Mouse (Mus musculus): ENCODE results near the gene Clrn2. TPM values are rescaled to one million over a fixed set of nuclear protein-coding genes. Genes with fewer than 3 reads are reported as not detected.

Gene Clrn2
- total and polyA plus RNA-seq, 2 experiments: not detected

GRCm38 (mm10) chr5:45444130-45444832, 9.3 kb upstream of the Clrn2 start:
- Histone ChIP-seq H3K27ac (replicated peaks; ENCODE audit: insufficient read depth, low read depth, low read length) (peak overlapping the region; percentile 79), H3K9ac (ENCODE audit: low read depth, low read length) (0 out of 2 replicates have a peak overlapping the region, but pooled peaks have one; percentile 1), H3K4me3 (ENCODE audit: insufficient read depth, low read depth, low read length) (no peak overlapping the region), H3K4me1 (ENCODE audit: control insufficient read depth, insufficient read depth, low read length) (peaks cover 43% of the 10 kb centered on the region), H3K36me3 (ENCODE audit: control insufficient read depth, insufficient read depth, low read length) (peaks cover 30% of the 10 kb centered on the region), H3K79me2 (ENCODE audit: control insufficient read depth, insufficient read depth, low read length) (peaks cover 21% of the 10 kb centered on the region; the same call in 1 of the 2 replicates), H3K27me3 (ENCODE audit: control insufficient read depth, insufficient read depth, low read length) (no peaks in the 10 kb centered on the region)
- DNase-seq (ENCODE audit: extremely low read depth, low read depth, low spot score): peak; percentile 96
- no peak for TF ChIP-seq CTCF (IDR thresholded peaks at IDR 0.05; ENCODE audit: low read depth, low read length)
- TF ChIP-seq POLR2A (IDR thresholded peaks at IDR 0.05; ENCODE audit: extremely low read depth, insufficient read depth, low read length): no peak
- WGBS: 23% methylated on average over 8 of the region's 8 CpGs

GRCm38 (mm10) chr5:45448676-45449075, 4.9 kb upstream of the Clrn2 start:
- 22% methylated on average over 5 of the region's 5 CpGs for WGBS
- no peaks in the 10 kb centered on the region for H3K27me3 ChIP-seq (ENCODE audit: control insufficient read depth, insufficient read depth, low read length)
- TF ChIP-seq CTCF (IDR thresholded peaks at IDR 0.05; ENCODE audit: low read depth, low read length): no peak
- TF ChIP-seq POLR2A (IDR thresholded peaks at IDR 0.05; ENCODE audit: extremely low read depth, insufficient read depth, low read length): no peak
- peak overlapping the region; percentile 59 for H3K4me3 ChIP-seq (ENCODE audit: insufficient read depth, low read depth, low read length)
- peaks cover 24% of the 10 kb centered on the region for H3K4me1 ChIP-seq (ENCODE audit: control insufficient read depth, insufficient read depth, low read length)
- peaks cover 15% of the 10 kb centered on the region; the same call in 1 of the 2 replicates for H3K79me2 ChIP-seq (ENCODE audit: control insufficient read depth, insufficient read depth, low read length)
- H3K27ac ChIP-seq (replicated peaks; ENCODE audit: insufficient read depth, low read depth, low read length): peak overlapping the region; percentile 85
- H3K36me3 ChIP-seq (ENCODE audit: control insufficient read depth, insufficient read depth, low read length): peaks cover 10% of the 10 kb centered on the region; the same call in 1 of the 2 replicates
- peak; percentile 49 for DNase-seq (ENCODE audit: extremely low read depth, low read depth, low spot score)
- peak overlapping the region; percentile 78 for H3K9ac ChIP-seq (ENCODE audit: low read depth, low read length)

DNA sequence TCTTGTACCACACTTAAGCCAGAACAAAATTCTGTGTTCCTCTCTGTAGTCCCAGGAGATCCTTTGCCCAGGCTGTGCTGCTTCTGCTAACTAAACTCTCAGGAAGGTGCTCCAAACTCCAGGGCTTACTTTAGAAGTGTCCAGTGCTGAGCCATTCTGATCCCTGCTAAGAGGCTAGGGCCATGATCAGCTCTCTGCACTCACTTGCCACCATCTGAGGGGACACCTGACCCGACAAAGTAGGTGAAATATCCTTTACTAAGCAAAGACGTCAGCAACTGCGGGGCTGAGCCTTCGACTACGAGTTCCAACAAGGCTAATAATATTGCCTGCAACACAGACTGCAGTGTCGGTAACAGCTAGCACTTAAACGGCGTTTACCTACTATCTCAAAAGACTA, 4.3 kb upstream of the Clrn2 start:
- no peaks in the 10 kb centered on the region for H3K27me3 ChIP-seq (ENCODE audit: control insufficient read depth, insufficient read depth, low read length)

GRCm38 (mm10) chr5:45449831-45450716, 3.5 kb upstream of the Clrn2 start, which contains the start of gene Qdpr:
Gene Qdpr (minus strand): TSS chr5:45450236.
- WGBS: under 1% methylated on average over 70 of the region's 70 CpGs

More for the DNA sequence above, 4.3 kb upstream of the Clrn2 start:
- Histone ChIP-seq H3K9ac (ENCODE audit: low read depth, low read length) (peak overlapping the region; percentile 78), H3K4me1 (ENCODE audit: control insufficient read depth, insufficient read depth, low read length) (peaks cover 22% of the 10 kb centered on the region), H3K27ac (replicated peaks; ENCODE audit: insufficient read depth, low read depth, low read length) (peak overlapping the region; percentile 85), H3K36me3 (ENCODE audit: control insufficient read depth, insufficient read depth, low read length) (peaks cover 10% of the 10 kb centered on the region; the same call in 1 of the 2 replicates), H3K79me2 (ENCODE audit: control insufficient read depth, insufficient read depth, low read length) (peaks cover 15% of the 10 kb centered on the region; the same call in 1 of the 2 replicates), H3K4me3 (ENCODE audit: insufficient read depth, low read depth, low read length) (peak overlapping the region; percentile 59)
- no peak for DNase-seq (ENCODE audit: extremely low read depth, low read depth, low spot score)
- TF ChIP-seq POLR2A (IDR thresholded peaks at IDR 0.05; ENCODE audit: extremely low read depth, insufficient read depth, low read length) (no peak), CTCF (IDR thresholded peaks at IDR 0.05; ENCODE audit: low read depth, low read length) (no peak)
- WGBS: under 1% methylated on average over 8 of the region's 8 CpGs

GRCm38 (mm10) chr5:45454456-45454855, 905 bp downstream of the Clrn2 start:
- H3K27me3 ChIP-seq (ENCODE audit: control insufficient read depth, insufficient read depth, low read length): no peaks in the 10 kb centered on the region
- no peak overlapping the region for H3K9ac ChIP-seq (ENCODE audit: low read depth, low read length)
- H3K4me3 ChIP-seq (ENCODE audit: insufficient read depth, low read depth, low read length): no peak overlapping the region
- no peak for TF ChIP-seq CTCF (IDR thresholded peaks at IDR 0.05; ENCODE audit: low read depth, low read length)
- no peak for TF ChIP-seq POLR2A (IDR thresholded peaks at IDR 0.05; ENCODE audit: extremely low read depth, insufficient read depth, low read length)
- 49% methylated on average over 9 of the region's 9 CpGs for WGBS
- DNase-seq (ENCODE audit: extremely low read depth, low read depth, low spot score): no peak
- H3K27ac ChIP-seq (replicated peaks; ENCODE audit: insufficient read depth, low read depth, low read length): no peak overlapping the region
- no peaks in the 10 kb centered on the region for H3K36me3 ChIP-seq (ENCODE audit: control insufficient read depth, insufficient read depth, low read length)
- H3K4me1 ChIP-seq (ENCODE audit: control insufficient read depth, insufficient read depth, low read length): no peaks in the 10 kb centered on the region
- H3K79me2 ChIP-seq (ENCODE audit: control insufficient read depth, insufficient read depth, low read length): no peaks in the 10 kb centered on the region

More at GRCm38 (mm10) chr5:45449831-45450716, 3.5 kb upstream of the Clrn2 start, which contains the start of gene Qdpr:
- no peak for TF ChIP-seq CTCF (IDR thresholded peaks at IDR 0.05; ENCODE audit: low read depth, low read length)
- peak; percentile 95 for TF ChIP-seq POLR2A (IDR thresholded peaks at IDR 0.05; ENCODE audit: extremely low read depth, insufficient read depth, low read length)
- H3K27ac ChIP-seq (replicated peaks; ENCODE audit: insufficient read depth, low read depth, low read length): peak within 1 kb of the TSS; percentile 85
- H3K36me3 ChIP-seq (ENCODE audit: control insufficient read depth, insufficient read depth, low read length): peaks cover 10% of the 10 kb centered on the region; the same call in 1 of the 2 replicates
- peaks cover 19% of the 10 kb centered on the region for H3K4me1 ChIP-seq (ENCODE audit: control insufficient read depth, insufficient read depth, low read length)
- peaks cover 15% of the 10 kb centered on the region; the same call in 1 of the 2 replicates for H3K79me2 ChIP-seq (ENCODE audit: control insufficient read depth, insufficient read depth, low read length)
- H3K9ac ChIP-seq (ENCODE audit: low read depth, low read length): peak within 1 kb of the TSS; percentile 78
- DNase-seq (ENCODE audit: extremely low read depth, low read depth, low spot score): peak; percentile 98
- H3K27me3 ChIP-seq (ENCODE audit: control insufficient read depth, insufficient read depth, low read length): no peaks in the 10 kb centered on the region
- peak within 1 kb of the TSS; percentile 59 for H3K4me3 ChIP-seq (ENCODE audit: insufficient read depth, low read depth, low read length)
